13 mouse cellular contexts compared by ENCODE assay signal in the genomic region with DNA sequence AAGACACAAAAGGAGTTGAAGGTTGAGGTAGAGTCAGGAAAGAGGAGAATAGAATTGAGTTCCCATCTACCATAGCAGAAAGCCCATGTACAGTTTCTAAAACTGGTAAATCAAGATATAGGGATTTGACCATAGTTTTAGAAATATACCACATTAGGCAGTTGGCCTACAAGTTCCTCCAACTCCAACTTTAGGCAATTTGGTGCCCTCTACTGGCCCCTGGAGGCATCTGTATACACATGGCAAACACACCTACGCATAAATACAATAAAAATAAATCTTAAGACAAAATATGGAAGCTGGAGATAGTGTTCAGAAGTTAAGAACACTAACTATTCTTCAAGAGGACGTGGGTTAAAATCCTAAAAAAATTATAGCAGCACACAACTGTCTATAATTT. TPM values are rescaled to one million over a fixed set of nuclear protein-coding genes. Genes with fewer than 3 reads are reported as not detected.
DNase-seq lines count a peak whose midpoint lies in the region; ATAC-seq and TF ChIP-seq lines count a peak whose summit lies in the region.
"Had no signal": no experiment of that assay in that cellular context is flagged by ENCODE, and none has a peak within 500 bp of the region (broad histone marks: within the 10 kb centered on the region; RNA-seq: fewer than 3 reads in every experiment).

No protein-coding gene starts in this region.

- no peak overlapping the region for H3K4me2 ChIP-seq in neural tube, embryonic 11.5 days (ENCODE audit: low read depth)
- no peak overlapping the region for H3K4me2 ChIP-seq in stomach, postnatal 0 days (replicated peaks; ENCODE audit: low read depth)
- H3K4me2 ChIP-seq: forebrain, embryonic 13.5 days; neural tube, embryonic 13.5 days had no signal

- H3K27me3 ChIP-seq in kidney, adult 2 months (replicated peaks; ENCODE audit: control insufficient read depth, insufficient read depth, low read length): no peaks in the 10 kb centered on the region
- H3K27me3 ChIP-seq in neural tube, embryonic 11.5 days (ENCODE audit: control insufficient read depth, insufficient read depth, low read length): no peaks in the 10 kb centered on the region
- peaks cover 41% of the 10 kb centered on the region for H3K27me3 ChIP-seq in Patski
- no peaks in the 10 kb centered on the region for H3K27me3 ChIP-seq in stomach, postnatal 0 days (ENCODE audit: control insufficient read depth, insufficient read depth, low read length)
- H3K27me3 ChIP-seq: forebrain, embryonic 13.5 days; neural tube, embryonic 13.5 days had no signal

- no peak overlapping the region for H3K9ac ChIP-seq in neural tube, embryonic 11.5 days (ENCODE audit: low read length)
- no peak overlapping the region for H3K9ac ChIP-seq in stomach, postnatal 0 days (ENCODE audit: low read length)
- H3K9ac ChIP-seq: forebrain, embryonic 13.5 days; neural tube, embryonic 13.5 days had no signal

- H3K36me3 ChIP-seq in kidney, adult 2 months (ENCODE audit: control insufficient read depth, insufficient read depth, low read length): no peaks in the 10 kb centered on the region
- no peaks in the 10 kb centered on the region for H3K36me3 ChIP-seq in neural tube, embryonic 11.5 days (ENCODE audit: control insufficient read depth, insufficient read depth, low read length)
- no peaks in the 10 kb centered on the region for H3K36me3 ChIP-seq in stomach, postnatal 0 days (ENCODE audit: control insufficient read depth, insufficient read depth, low read length)
- H3K36me3 ChIP-seq: heart, embryonic 10.5 days; neural tube, embryonic 13.5 days had no signal

- H3K4me1 ChIP-seq in kidney, adult 2 months (ENCODE audit: control insufficient read depth, insufficient read depth, low read length): no peaks in the 10 kb centered on the region
- no peaks in the 10 kb centered on the region for H3K4me1 ChIP-seq in neural tube, embryonic 11.5 days (ENCODE audit: control insufficient read depth, insufficient read depth, low read length)
- no peaks in the 10 kb centered on the region for H3K4me1 ChIP-seq in stomach, postnatal 0 days (replicated peaks; ENCODE audit: control insufficient read depth, insufficient read depth)
- H3K4me1 ChIP-seq: forebrain, embryonic 13.5 days; neural tube, embryonic 13.5 days had no signal

- CTCF ChIA-PET in Patski (lab: Charles Lee): interaction anchor here (1.0 to 1.3 kb wide), 2 partner anchors 68 to 104 kb away, joined by 3 read pairs; no protein-coding TSS in a partner anchor

- TF ChIP-seq CTCF in kidney, adult 2 months (conservative IDR thresholded peaks at IDR 0.05; ENCODE audit: insufficient read depth, insufficient read length, low read depth, low read length): 0 out of 2 replicates have a peak, but pooled peaks have one; percentile 19
- peak; percentile 64 for TF ChIP-seq CTCF in Patski (IDR thresholded peaks at IDR 0.05)
- peak; percentile 49 for TF ChIP-seq CTCF in stomach, postnatal 0 days (IDR thresholded peaks at IDR 0.05; ENCODE audit: low read depth)

- peak; percentile 19 for DNase-seq in kidney, adult 2 months
- no peak for DNase-seq in kidney, adult 8-10 months
- peak; percentile 25 for DNase-seq in neural tube, embryonic 11.5 days (ENCODE audit: low spot score)
- DNase-seq in neural tube, embryonic 10.5 days (ENCODE audit: extremely low spot score, low spot score): no peak
- no peak for DNase-seq in Patski (ENCODE audit: low read depth, low spot score)
- DNase-seq in stomach, postnatal 0 days (ENCODE audit: low spot score): no peak
- DNase-seq in layer of hippocampus, postnatal 36 days: no peak
- DNase-seq: lung, postnatal 4 days; thymus, adult 2 months had no signal

- no peak for TF ChIP-seq EP300 in stomach, postnatal 0 days (optimal IDR thresholded peaks at IDR 0.05)

- 90% methylated on average over 2 of the region's 2 CpGs for WGBS in kidney, adult 2 months
- WGBS in neural tube, embryonic 11.5 days: 76% methylated on average over 2 of the region's 2 CpGs
- WGBS in stomach, postnatal 0 days: 84% methylated on average over 2 of the region's 2 CpGs

- TF ChIP-seq POLR2A in kidney, adult 2 months (IDR thresholded peaks at IDR 0.05; ENCODE audit: low read depth, low read length): no peak

- in situ Hi-C loops in Patski (cut with MboI; ENCODE audit: low pct_unique_long_range_greater_than_20kb): loop anchor here (5.0 kb wide), 1 partner anchor 205 kb away; no protein-coding TSS in a partner anchor

- H3K9me3 ChIP-seq in neural tube, embryonic 11.5 days (ENCODE audit: control insufficient read depth, low read length): no peaks in the 10 kb centered on the region
- H3K9me3 ChIP-seq in stomach, postnatal 0 days (ENCODE audit: control insufficient read depth, low read length): no peaks in the 10 kb centered on the region
- H3K9me3 ChIP-seq: forebrain, embryonic 13.5 days; heart, embryonic 10.5 days; neural tube, embryonic 13.5 days had no signal

- H3K4me3 ChIP-seq in kidney, adult 2 months (ENCODE audit: insufficient read depth, low read depth, low read length): no peak overlapping the region
- H3K4me3 ChIP-seq in neural tube, embryonic 11.5 days (ENCODE audit: low read depth, low read length): no peak overlapping the region
- no peak overlapping the region for H3K4me3 ChIP-seq in stomach, postnatal 0 days (ENCODE audit: low read depth, low read length)
- H3K4me3 ChIP-seq: forebrain, embryonic 13.5 days; heart, embryonic 10.5 days; neural tube, embryonic 13.5 days had no signal

- H3K27ac ChIP-seq in kidney, adult 2 months (ENCODE audit: insufficient read depth, low read depth, low read length): no peak overlapping the region
- no peak overlapping the region for H3K27ac ChIP-seq in neural tube, embryonic 11.5 days (ENCODE audit: low read depth, low read length)
- no peak overlapping the region for H3K27ac ChIP-seq in stomach, postnatal 0 days (replicated peaks)
- H3K27ac ChIP-seq: forebrain, embryonic 13.5 days; heart, embryonic 10.5 days; neural tube, embryonic 13.5 days had no signal

- no peak for ATAC-seq in neural tube, embryonic 11.5 days (ENCODE audit: insufficient read depth, low FRiP score, low TSS enrichment)
- ATAC-seq in Patski: no peak
- no peak for ATAC-seq in stomach, postnatal 0 days (ENCODE audit: low FRiP score, low TSS enrichment)
- ATAC-seq: forebrain, embryonic 13.5 days had no signal

- POLR2A ChIA-PET in Patski (lab: Charles Lee): no interaction called here

RNA-seq across cellular contexts. Expression of gene Pknox2, which starts 19.7 kb away (rescaled TPM):
- 7.1 and 8.2 TPM in 2 replicates for polyA plus RNA-seq in kidney, adult 2 months (2012; rRNA removed)
- polyA plus RNA-seq in neural tube, embryonic 11.5 days (2014; fragmentation: Nextera tagmentation; extraction: Ambion mirVana): 22.8 and 24.3 TPM in 2 replicates
- 0.09 TPM for polyA plus RNA-seq in Patski (2021)
- 2.4 and 3.3 TPM in 2 replicates for polyA plus RNA-seq in stomach, postnatal 0 days (2015; fragmentation: Nextera tagmentation; extraction: Ambion mirVana)
- total RNA-seq in layer of hippocampus, postnatal 36 days (2021): 10 to 100 TPM; 32.7 to 38.3 TPM
- total RNA-seq: common myeloid progenitor, adult 5-6 weeks had no signal

RNA-seq across cellular contexts. Expression of gene Tmem218, which starts 41.1 kb away (rescaled TPM):
- polyA plus RNA-seq in kidney, adult 2 months (2012; rRNA removed): 3.4 and 4.2 TPM in 2 replicates
- 11.5 and 13.9 TPM in 2 replicates for polyA plus RNA-seq in neural tube, embryonic 11.5 days (2014; fragmentation: Nextera tagmentation; extraction: Ambion mirVana)
- polyA plus RNA-seq in Patski (2021): 15.8 TPM
- polyA plus RNA-seq in stomach, postnatal 0 days (2015; fragmentation: Nextera tagmentation; extraction: Ambion mirVana): 7.3 and 7.4 TPM in 2 replicates
- 1 to 10 TPM; 8.4 to 8.8 TPM for total RNA-seq in layer of hippocampus, postnatal 36 days (2021)

Comparison
In these comparisons a context has a peak if more than half of its experiments do, and no peak if none do; other contexts are left out.
1. DNase-seq: peak in kidney, adult 2 months (single experiment) and neural tube, embryonic 11.5 days (single experiment); none in kidney, adult 8-10 months (0 of 2), neural tube, embryonic 10.5 days (single experiment), Patski (single experiment), stomach, postnatal 0 days (single experiment) and layer of hippocampus, postnatal 36 days (0 of 2).
2. Peak in every context shown above with its lines, with median percentiles within 50 percentile points of each other: CTCF ChIP-seq.